ENCODE assay signal across 26 mouse cellular contexts in the genomic region with DNA sequence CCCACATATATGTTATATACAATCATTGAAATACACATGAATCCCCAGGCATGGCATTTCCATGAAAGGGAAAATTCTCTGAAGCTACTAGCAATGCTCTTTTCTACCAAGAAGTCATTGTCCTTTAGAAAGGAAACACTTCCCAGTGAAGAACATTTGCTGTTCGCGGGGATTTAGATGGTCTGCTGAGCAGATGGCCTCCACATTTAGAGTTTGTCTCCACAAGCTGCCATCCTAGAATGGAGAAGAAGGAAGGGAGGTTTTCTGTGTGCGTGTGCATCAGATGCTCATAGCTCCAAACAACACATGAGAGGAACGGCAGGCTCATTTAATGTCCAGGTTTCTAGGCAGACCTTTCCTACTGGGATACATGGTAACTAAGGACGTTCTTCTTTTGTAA.
"Had no signal": no experiment of that assay in that cellular context is flagged by ENCODE, and none has a peak within 500 bp of the region (broad histone marks: within the 10 kb centered on the region; RNA-seq: fewer than 3 reads in every experiment).

No protein-coding gene starts in this region.

- H3K4me3 ChIP-seq: heart, embryonic 10.5 days; heart, embryonic 12.5 days; hindbrain, embryonic 13.5 days; hindbrain, embryonic 15.5 days; intestine, embryonic 15.5 days; kidney, embryonic 15.5 days; limb, embryonic 13.5 days; limb, embryonic 15.5 days; liver, embryonic 12.5 days had no signal

- H3K27ac ChIP-seq: heart, embryonic 10.5 days; hindbrain, embryonic 13.5 days; hindbrain, embryonic 15.5 days; hindbrain, postnatal 0 days; intestine, embryonic 15.5 days; kidney, embryonic 15.5 days; kidney, postnatal 0 days; limb, embryonic 13.5 days; limb, embryonic 15.5 days; liver, embryonic 12.5 days; liver, embryonic 14.5 days had no signal

- DNase-seq: forebrain, postnatal 0 days; gastrocnemius, postnatal 14 days; gastrocnemius, postnatal 36 days; heart, adult 18-20 months; heart, postnatal 10 days; heart, postnatal 36 days; kidney, adult 11 months; kidney, adult 2 months; kidney, adult 9 months; kidney, postnatal 14 days; kidney, postnatal 36 days; layer of hippocampus, adult 9-11 months; layer of hippocampus, postnatal 36 days; left cerebral cortex, postnatal 4 days had no signal
